Comparison of ENCODE assay signal across 9 mouse cellular contexts in the genomic region with DNA sequence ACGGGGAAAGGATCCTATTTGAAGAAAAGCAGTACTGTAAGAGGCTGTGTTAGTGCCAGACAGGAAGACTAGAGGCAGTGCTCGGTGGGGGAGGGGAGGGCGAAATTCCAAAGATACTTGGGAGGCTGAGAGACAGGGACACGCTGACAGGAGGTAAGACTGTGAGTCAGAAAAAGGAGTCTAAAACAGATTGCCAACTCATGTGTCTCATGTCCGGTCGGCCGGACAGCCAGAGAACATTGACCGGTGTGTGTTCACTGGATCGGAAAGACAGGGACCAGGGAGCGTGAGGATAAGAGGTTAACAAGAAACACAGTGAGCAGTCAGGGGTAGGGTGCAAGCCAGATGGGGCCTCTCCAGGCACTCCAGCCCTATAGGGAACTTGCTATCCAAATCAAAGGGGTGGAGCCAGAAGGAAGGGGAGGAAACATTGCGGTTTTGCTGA. TPM values are rescaled to one million over a fixed set of nuclear protein-coding genes. Genes with fewer than 3 reads are reported as not detected.
DNase-seq lines count a peak whose midpoint lies in the region; ATAC-seq lines count a peak whose summit lies in the region.
"Had no signal": no experiment of that assay in that cellular context is flagged by ENCODE, and none has a peak within 500 bp of the region (broad histone marks: within the 10 kb centered on the region; RNA-seq: fewer than 3 reads in every experiment).

No protein-coding gene starts in this region.

- peak overlapping the region; percentile 45 for H3K4me2 ChIP-seq in hindbrain, embryonic 16.5 days (ENCODE audit: low read length)
- H3K4me2 ChIP-seq in liver, embryonic 13.5 days: peak overlapping the region; percentile 34

- H3K27ac ChIP-seq in hindbrain, embryonic 16.5 days (ENCODE audit: low read depth, low read length): 0 out of 2 replicates have a peak overlapping the region, but pooled peaks have one; percentile 8
- H3K27ac ChIP-seq in liver, embryonic 13.5 days: no peak overlapping the region

- peak overlapping the region; percentile 22; the same call in 1 of the 2 replicates for H3K4me3 ChIP-seq in hindbrain, embryonic 16.5 days (ENCODE audit: low read length)
- H3K4me3 ChIP-seq in liver, embryonic 13.5 days (replicated peaks): 0 out of 2 replicates have a peak overlapping the region, but pooled peaks have one; percentile 11

- intact Hi-C loops in gastrocnemius, postnatal 14 days (cut with DNase I; ENCODE audit: low total_unique reads): loop anchor here (10.0 kb wide), 1 partner anchor 330 kb away; no protein-coding TSS in a partner anchor

- 24% methylated on average over 11 of the region's 11 CpGs for WGBS in hindbrain, embryonic 16.5 days
- 21% methylated on average over 11 of the region's 11 CpGs for WGBS in liver, embryonic 13.5 days (ENCODE audit: insufficient replicate concordance)

- ATAC-seq in frontal cortex, adult (ENCODE audit: low TSS enrichment): peak; percentile 16; the same call in 1 of the 2 replicates
- ATAC-seq in hindbrain, embryonic 16.5 days: peak; percentile 76
- ATAC-seq in liver, embryonic 13.5 days (ENCODE audit: low read depth): peak; percentile 79

- no peak for DNase-seq in frontal cortex, postnatal 36 days (ENCODE audit: low spot score in 2 of 2)
- peak; percentile 43 for DNase-seq in brain, adult 2 months (ENCODE audit: low read depth, low spot score)
- DNase-seq in gastrocnemius, postnatal 14 days: peak; percentile 39
- DNase-seq in liver, embryonic 13.5 days: no peak
- DNase-seq in monocyte, adult 2 months (ENCODE audit: low read depth in 1 of 2, low spot score in 2 of 2): peak; percentile 48 to 63
- no peak for DNase-seq in left cerebral cortex, adult 11 months (ENCODE audit: low spot score)

- no peaks in the 10 kb centered on the region for H3K9me3 ChIP-seq in hindbrain, embryonic 16.5 days (ENCODE audit: control insufficient read depth, low read length)
- H3K9me3 ChIP-seq in liver, embryonic 13.5 days (replicated peaks): no peaks in the 10 kb centered on the region

- H3K4me1 ChIP-seq in hindbrain, embryonic 16.5 days (ENCODE audit: control insufficient read depth, insufficient read depth, low read depth, low read length): no peaks in the 10 kb centered on the region
- peaks cover 25% of the 10 kb centered on the region for H3K4me1 ChIP-seq in liver, embryonic 13.5 days (replicated peaks)

- no peak overlapping the region for H3K9ac ChIP-seq in hindbrain, embryonic 16.5 days (ENCODE audit: low read depth, low read length)
- no peak overlapping the region for H3K9ac ChIP-seq in liver, embryonic 13.5 days

- H3K36me3 ChIP-seq in hindbrain, embryonic 16.5 days (ENCODE audit: control insufficient read depth, insufficient read depth, low read length): no peaks in the 10 kb centered on the region
- H3K36me3 ChIP-seq in liver, embryonic 13.5 days: no peaks in the 10 kb centered on the region

- no peaks in the 10 kb centered on the region for H3K27me3 ChIP-seq in hindbrain, embryonic 16.5 days (replicated peaks; ENCODE audit: control insufficient read depth, insufficient read depth, low read length)
- no peaks in the 10 kb centered on the region for H3K27me3 ChIP-seq in liver, embryonic 13.5 days
- H3K27me3 ChIP-seq: CH12.LX had no signal

RNA-seq across cellular contexts. Expression of gene Fyb, which starts 42.3 kb away (rescaled TPM):
- 1 to 10 TPM; 2.0 to 3.4 TPM for total RNA-seq in gastrocnemius, postnatal 14 days (2021)
- polyA plus RNA-seq in hindbrain, embryonic 16.5 days (2015; fragmentation: Nextera tagmentation; extraction: Ambion mirVana): 3.2 and 3.4 TPM in 2 replicates
- 27.5 and 31.4 TPM in 2 replicates for polyA plus RNA-seq in liver, embryonic 13.5 days (2015; fragmentation: Nextera tagmentation; extraction: Ambion mirVana)

Comparison
In these comparisons a context has a peak if more than half of its experiments do, and no peak if none do; other contexts are left out.
1. ATAC-seq: peak in every context shown above with its lines; median percentile 79 in liver, embryonic 13.5 days; 76 in hindbrain, embryonic 16.5 days; 16 in frontal cortex, adult.
2. DNase-seq: peak in brain, adult 2 months (single experiment), gastrocnemius, postnatal 14 days (single experiment) and monocyte, adult 2 months (2 of 2); none in frontal cortex, postnatal 36 days (0 of 2), liver, embryonic 13.5 days (single experiment) and left cerebral cortex, adult 11 months (single experiment).